Mouse (Mus musculus): Measurements from ENCODE around the gene Gps1. TPM values are rescaled to one million over a fixed set of nuclear protein-coding genes. Genes with fewer than 3 reads are reported as not detected.
"Not testable (repeated sequence)": the region's sequence is repeated elsewhere in the genome, so short reads cannot be mapped to it uniquely, and the experiment has no call there.

Gps1 gene
- total RNA-seq, 2 experiments from 2014 or later, result 73.0 to 78.0 TPM

DNA sequence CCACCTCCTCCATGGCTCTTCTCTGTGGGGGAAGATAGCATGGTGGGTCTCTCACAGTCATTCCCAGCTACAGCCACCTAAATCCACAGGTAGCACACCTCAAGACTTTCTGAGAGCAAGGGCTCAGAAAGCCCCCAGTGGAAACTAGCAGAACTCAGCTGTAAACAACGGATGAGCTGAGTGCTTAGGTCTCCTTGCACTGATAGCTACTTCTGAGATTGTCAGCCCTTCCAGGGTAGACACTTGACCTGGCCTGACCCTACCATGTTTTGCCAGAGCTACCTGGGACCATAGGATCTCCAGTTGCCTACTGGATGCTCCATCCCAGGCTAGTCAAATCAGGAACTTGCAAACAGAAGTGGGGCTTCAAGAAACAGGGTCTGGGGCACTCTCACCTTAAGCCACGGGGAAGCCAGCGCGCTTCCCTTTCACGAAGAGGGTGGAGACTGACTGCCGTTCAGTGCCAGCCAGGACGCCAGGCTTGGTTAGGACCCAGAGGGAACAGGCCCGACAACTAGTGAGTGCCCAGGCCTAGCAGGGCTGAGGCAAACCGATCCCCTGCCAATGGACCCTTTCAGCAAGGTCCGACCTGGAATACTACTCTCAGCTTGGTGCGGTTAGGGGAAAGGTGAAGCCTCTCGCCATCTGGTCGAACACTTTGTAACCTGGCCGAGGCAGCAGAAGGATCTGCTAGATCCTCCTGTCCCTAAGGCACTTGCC lies 38.9 kb downstream of the Gps1 start:
- peak; percentile 32 for DNase-seq

DNA sequence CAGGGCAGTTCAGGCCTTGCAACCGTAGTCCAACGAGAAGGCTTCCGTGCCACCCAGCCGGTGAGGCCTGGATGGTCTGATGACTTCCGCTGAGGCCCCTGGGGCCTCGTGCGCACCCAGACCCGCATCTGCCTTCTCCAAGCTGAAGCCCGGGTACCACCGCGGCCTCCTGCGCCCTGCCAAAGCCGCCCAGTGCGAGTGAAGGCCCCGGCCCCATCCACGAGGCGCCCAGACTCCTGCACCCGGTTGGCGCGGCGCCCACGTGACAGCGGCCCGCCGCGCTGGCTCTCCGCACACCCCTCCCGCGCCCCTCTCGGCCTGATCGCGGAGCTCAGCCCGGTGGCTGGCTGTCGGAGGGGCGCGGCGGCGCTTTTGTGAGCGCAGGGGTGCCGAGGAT lies 39.5 kb downstream of the Gps1 start:
- DNase-seq, result peak; percentile 69

DNA sequence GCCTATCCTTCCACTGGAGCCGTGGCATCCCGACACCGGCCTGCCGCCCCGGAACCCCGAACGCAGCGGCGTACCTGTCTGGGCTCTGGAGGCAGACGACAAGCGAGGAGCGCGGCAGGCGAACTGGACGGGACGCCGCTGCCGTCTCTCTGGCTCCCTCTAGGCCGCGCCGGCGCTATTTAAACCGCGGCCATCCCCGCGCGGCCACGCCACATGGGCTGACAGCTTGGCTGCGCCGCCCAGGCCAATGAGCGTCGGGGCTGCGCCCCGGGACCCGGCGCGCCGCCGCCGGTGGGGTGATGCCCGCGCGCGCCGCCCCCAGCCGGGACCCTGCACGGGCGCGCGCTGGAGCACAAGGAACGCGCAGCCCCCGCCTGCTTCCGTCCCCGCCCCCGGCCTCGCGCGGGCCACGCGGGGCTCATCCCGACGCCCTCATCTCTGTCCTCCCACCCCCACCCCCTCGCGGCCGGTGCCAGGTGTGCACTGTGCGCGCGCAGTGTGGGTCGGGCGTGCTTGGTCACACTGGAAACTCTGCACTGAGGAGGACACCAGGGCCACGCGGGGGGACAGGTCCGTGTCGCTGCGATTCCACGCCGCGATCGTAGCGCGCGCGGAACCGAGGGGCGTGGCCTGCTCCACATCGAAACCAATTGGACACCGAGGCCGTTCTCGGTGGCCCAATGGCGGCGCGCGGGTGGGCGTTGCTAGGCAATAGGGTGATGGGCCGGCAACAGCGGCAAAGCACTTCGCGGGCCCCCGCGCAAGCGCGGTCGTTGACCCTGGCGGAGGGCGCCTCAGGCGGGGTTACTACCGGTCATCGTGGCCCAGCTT lies 40.1 kb downstream of the Gps1 start, which contains the start of gene Fasn:
TSS of gene Fasn (minus strand) at position 592 of the 831 bp plus-strand sequence.
- DNase-seq, result peak; percentile 97

DNA sequence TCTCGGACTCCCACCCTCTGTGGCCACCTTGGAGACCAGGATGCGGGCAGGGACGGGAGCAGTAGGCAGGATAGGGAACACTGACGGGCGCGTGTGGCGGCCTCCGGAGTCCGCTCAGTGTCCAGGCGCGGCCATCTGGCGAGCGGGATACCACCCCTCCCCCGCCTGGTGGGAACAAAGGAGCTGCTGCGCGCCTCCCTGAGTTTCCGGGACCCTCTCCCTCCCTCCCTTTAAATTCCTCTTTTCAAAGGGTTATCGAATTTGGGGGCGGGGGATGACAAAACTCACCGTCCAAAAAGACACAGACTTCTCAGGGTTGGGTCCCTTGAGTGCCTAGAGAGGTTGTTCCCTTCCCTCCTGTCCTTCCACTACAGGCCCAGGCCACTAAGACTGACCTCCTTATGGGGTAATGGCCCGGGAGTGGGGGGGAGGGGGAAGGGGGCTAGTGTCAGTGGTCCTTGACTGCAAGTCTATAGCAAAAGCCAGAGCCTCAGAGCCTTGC lies 40.8 kb downstream of the Gps1 start:
- DNase-seq, result no peak

DNA sequence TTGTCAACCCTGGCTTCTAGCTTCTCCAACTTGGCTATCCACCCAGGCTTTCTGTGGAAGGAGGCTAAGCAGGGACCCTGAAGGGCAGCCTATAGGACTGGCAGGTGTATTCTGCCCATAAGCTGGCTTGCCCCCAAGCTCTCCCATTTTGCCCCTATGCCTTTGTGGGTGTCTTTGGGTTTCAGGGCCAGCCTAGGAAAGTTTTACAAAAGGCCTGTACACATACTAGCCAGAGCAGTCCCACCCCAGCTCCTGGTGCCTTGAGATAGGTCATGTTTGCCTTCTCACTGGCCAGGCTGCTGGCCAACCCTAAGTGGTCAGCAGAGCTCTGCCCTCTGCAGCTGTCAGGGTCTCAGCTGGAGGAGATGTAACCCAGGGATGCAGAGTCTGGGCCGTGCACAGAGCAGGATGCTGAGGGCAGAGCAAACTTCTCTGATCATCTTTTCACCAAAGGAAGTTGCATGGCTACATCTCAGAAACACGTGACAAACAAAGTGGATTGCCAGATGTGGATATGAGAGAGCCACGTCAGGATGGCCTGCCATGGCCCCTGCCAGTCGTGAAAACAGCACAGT lies 41.3 kb downstream of the Gps1 start:
- DNase-seq, result no peak

DNA sequence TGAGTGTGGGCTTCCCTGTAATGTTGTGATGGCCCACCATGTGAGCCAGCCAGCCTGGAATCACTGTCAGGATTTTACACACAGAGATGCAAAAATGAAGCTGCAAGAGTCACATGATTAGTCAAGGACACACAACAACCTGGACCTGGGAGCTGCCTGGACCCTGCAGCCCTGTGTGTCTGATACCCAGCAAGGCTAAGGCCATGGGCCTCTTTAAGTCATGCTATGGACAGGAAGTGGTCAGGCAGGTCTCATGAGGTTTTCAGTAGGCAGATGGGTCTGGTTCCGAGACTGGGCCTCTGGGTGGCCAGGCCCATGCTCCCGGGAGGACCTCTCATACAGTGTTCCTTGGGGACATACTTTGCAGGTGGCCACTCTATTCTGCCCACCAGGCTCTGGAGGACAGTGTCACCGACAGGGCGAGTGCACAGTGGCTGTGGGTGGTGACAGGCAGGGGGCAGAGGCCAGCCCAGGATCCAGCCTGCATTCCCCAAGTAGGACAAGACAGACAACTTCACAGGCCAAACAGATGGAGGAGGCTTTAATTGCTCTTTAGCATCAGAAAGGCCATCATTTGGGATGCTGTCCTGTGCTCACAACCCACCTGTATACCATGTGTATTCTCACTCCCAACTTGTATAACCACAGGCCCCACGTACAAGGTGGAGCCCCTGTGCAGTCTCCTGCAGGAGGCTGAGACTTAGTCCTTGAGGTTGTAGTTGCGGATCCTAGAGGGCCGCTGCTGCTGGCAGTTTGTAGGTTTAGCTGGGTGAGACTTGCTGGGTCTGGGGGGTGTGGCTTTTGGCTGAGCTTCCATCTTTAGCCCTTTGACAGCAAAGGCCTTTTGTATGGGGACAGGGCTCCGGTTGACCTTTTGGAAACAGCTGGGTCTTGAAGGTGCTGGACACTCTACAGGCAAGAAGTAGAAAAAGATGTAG lies 42.2 kb downstream of the Gps1 start:
- DNase-seq, result no peak

- no peak for DNase-seq
Observed at GRCm38 (mm10) chr11:120828416-120828815, 44.3 kb downstream of the Gps1 start.

DNA sequence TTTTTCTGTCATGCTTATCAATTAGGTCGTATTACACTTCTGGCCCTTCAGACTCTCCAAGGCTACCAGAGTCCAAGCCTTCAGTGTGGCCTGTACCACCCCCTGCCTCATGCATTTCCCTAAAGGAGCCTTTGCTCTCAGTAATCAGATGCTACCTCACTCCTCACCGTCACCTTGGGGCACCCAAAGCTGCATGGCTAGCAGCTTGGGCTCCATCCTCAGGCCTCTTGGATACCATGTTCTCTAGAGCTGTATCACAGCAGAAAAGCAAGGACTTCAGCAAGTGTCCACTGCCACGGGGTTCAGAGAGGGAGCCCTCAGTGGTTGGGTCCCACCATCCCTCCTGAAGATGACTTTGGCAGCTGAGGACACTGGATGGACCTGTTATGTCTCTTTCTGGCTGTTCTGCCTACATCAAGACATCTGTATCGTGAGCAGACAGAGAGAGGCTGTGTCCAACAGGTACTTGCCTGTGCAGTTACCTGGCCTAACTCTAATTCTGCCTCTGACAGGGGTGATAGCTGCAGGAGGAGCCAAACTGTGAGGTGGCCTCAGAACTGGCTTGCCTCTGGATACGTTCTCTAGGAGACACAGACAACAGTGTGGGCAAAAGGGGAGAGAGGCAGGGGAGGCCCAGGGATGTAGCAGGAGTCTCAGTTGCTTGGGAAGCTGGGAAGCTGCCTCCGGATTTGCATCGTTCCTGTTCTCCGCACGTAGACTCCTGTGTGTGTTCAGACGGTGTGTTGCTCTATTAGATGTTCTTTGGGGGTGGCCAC lies 45.9 kb downstream of the Gps1 start:
- no peak for DNase-seq

DNA sequence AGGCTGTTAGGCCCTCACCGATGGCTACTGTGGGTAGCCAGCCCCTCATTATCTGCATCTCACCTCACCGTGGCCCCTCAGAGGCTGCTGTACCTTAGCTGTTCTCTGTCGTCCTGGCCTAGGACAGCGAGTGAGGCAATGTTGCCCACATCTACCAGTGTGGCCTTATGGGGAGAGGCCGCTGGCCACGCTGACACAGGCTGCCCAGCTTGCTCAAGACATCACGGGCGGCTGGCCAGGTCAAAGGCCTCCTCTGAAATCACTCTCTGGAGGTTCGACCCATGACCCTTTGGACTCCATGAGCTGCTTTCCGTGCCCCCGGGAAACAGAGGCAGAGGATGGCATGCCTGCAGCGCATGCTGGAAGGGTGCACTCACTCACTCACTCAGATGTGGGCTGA lies 46.6 kb downstream of the Gps1 start:
- DNase-seq, result no peak

- DNase-seq, result no peak
Observed at GRCm38 (mm10) chr11:120831659-120832440, 47.8 kb downstream of the Gps1 start.

- not testable (repeated sequence) for DNase-seq
Observed at GRCm38 (mm10) chr11:120832962-120833361, 48.9 kb downstream of the Gps1 start.

GRCm38 (mm10) chr11:120833555-120834280 lies 49.6 kb downstream of the Gps1 start:
- DNase-seq, result no peak

Other genes starting within 250 kb of the Gps1 start
- gene Mcrip1, start 234.5 kb upstream of the Gps1 start, total RNA-seq (2021), result 10 to 100 TPM; 76.5 to 82.6 TPM
- under 1 TPM in 1 of 2 experiments, not detected in 1; 0.83 TPM for gene Ppp1r27, start 233.1 kb upstream of the Gps1 start, total RNA-seq (2021)
- gene P4hb, start 211.0 kb upstream of the Gps1 start, total RNA-seq (2021), result 100 to 1,000 TPM; 353 to 365 TPM
- 100 to 1,000 TPM; 296 to 308 TPM for gene Arhgdia, start 202.6 kb upstream of the Gps1 start, total RNA-seq (2021)
- 100 to 1,000 TPM; 134 TPM for gene Alyref, start 185.9 kb upstream of the Gps1 start, total RNA-seq (2021)
- gene Anapc11, start 185.9 kb upstream of the Gps1 start, total RNA-seq (2021), result 100 to 1,000 TPM; 117 to 118 TPM
- gene Npb, start 175.8 kb upstream of the Gps1 start, total RNA-seq (2021), result 1 to 10 TPM; 2.4 to 2.5 TPM
- gene Pcyt2, start 166.3 kb upstream of the Gps1 start, total RNA-seq (2021), result 10 to 100 TPM; 56.8 to 58.1 TPM
- gene Sirt7, start 159.0 kb upstream of the Gps1 start, total RNA-seq (2021), result 10 to 100 TPM; 10.2 to 11.7 TPM
- 10 to 100 TPM; 23.4 to 25.8 TPM for gene Mafg, start 150.7 kb upstream of the Gps1 start, total RNA-seq (2021)
- 1 to 10 TPM; 7.9 to 8.0 TPM for gene Pycr1, start 140.5 kb upstream of the Gps1 start, total RNA-seq (2021)
- gene Myadml2, start 136.1 kb upstream of the Gps1 start, total RNA-seq (2021), result 10 to 100 TPM; 26.3 to 28.1 TPM
- gene Notum, start 123.1 kb upstream of the Gps1 start, total RNA-seq (2021), result under 1 TPM; 0.16 to 0.26 TPM
- gene Aspscr1, start 111.3 kb upstream of the Gps1 start, total RNA-seq (2021), result 10 to 100 TPM; 62.7 to 64.0 TPM
- gene Cenpx, start 70.5 kb upstream of the Gps1 start, total RNA-seq (2021), result 10 to 100 TPM; 39.5 to 41.8 TPM
- 10 to 100 TPM; 11.0 to 11.3 TPM for gene Lrrc45, start 70.3 kb upstream of the Gps1 start, total RNA-seq (2021)
- 1 to 10 TPM; 1.5 to 1.8 TPM for gene Rac3, start 62.8 kb upstream of the Gps1 start, total RNA-seq (2021)
- gene Dcxr, start 57.0 kb upstream of the Gps1 start, total RNA-seq (2021), result 1 to 10 TPM; 3.6 to 4.5 TPM
- gene Cbr2, start 52.2 kb upstream of the Gps1 start, total RNA-seq (2021), result 1 to 10 TPM; 3.0 to 3.9 TPM
- gene Hmga1b, start 21.5 kb upstream of the Gps1 start, total RNA-seq (2021), result 10 to 100 TPM; 37.1 to 47.2 TPM
- gene Rfng, start 65 bp upstream of the Gps1 start, total RNA-seq (2021), result 10 to 100 TPM; 13.2 to 13.3 TPM
- gene Dus1l, start 12.1 kb downstream of the Gps1 start, total RNA-seq (2021), result 10 to 100 TPM; 34.0 to 37.5 TPM
- 10 to 100 TPM; 59.3 to 63.9 TPM for gene Fasn, start 40.3 kb downstream of the Gps1 start, total RNA-seq (2021)
- 1 to 10 TPM; 2.1 to 2.4 TPM for gene Ccdc57, start 148.6 kb downstream of the Gps1 start, total RNA-seq (2021)
- gene Slc16a3, start 164.2 kb downstream of the Gps1 start, total RNA-seq (2021), result 10 to 100 TPM; 13.3 to 22.8 TPM
- gene Csnk1d, start 207.1 kb downstream of the Gps1 start, total RNA-seq (2021), result 10 to 100 TPM; 84.4 to 91.9 TPM

Measured in heart, postnatal 4 days (tissue).